8 mouse cellular contexts compared by ENCODE assay signal in genomic region chr2:3769260-3769659, GRCm38 (mm10).
DNase-seq lines count a peak whose midpoint lies in the region; ATAC-seq lines count a peak whose summit lies in the region.

No protein-coding gene starts in this region.

- no peaks in the 10 kb centered on the region for H3K9me3 ChIP-seq in kidney, embryonic 15.5 days (replicated peaks)
- no peaks in the 10 kb centered on the region for H3K9me3 ChIP-seq in liver, embryonic 11.5 days (ENCODE audit: control insufficient read depth, low read length)
- H3K9me3 ChIP-seq in neural tube, embryonic 13.5 days = no peaks in the 10 kb centered on the region

- H3K4me2 ChIP-seq in kidney, embryonic 15.5 days = no peak overlapping the region
- H3K4me2 ChIP-seq in liver, embryonic 11.5 days = no peak overlapping the region
- no peak overlapping the region for H3K4me2 ChIP-seq in neural tube, embryonic 13.5 days

- no peaks in the 10 kb centered on the region for H3K27me3 ChIP-seq in kidney, embryonic 15.5 days
- no peaks in the 10 kb centered on the region for H3K27me3 ChIP-seq in liver, embryonic 11.5 days (replicated peaks; ENCODE audit: control insufficient read depth, insufficient read depth, low read length)
- no peaks in the 10 kb centered on the region for H3K27me3 ChIP-seq in neural tube, embryonic 13.5 days

- H3K9ac ChIP-seq in kidney, embryonic 15.5 days = no peak overlapping the region
- H3K9ac ChIP-seq in liver, embryonic 11.5 days (ENCODE audit: low read depth, low read length) = no peak overlapping the region
- H3K9ac ChIP-seq in neural tube, embryonic 13.5 days = no peak overlapping the region

- WGBS in kidney, embryonic 15.5 days = 35% methylated on average over 6 of the region's 6 CpGs
- WGBS in liver, embryonic 11.5 days = 34% methylated on average over 6 of the region's 6 CpGs
- WGBS in neural tube, embryonic 13.5 days = 31% methylated on average over 6 of the region's 6 CpGs

- no peak overlapping the region for H3K27ac ChIP-seq in kidney, embryonic 15.5 days
- H3K27ac ChIP-seq in liver, embryonic 11.5 days (ENCODE audit: low read depth, low read length) = no peak overlapping the region
- no peak overlapping the region for H3K27ac ChIP-seq in neural tube, embryonic 13.5 days (replicated peaks)

- H3K4me1 ChIP-seq in kidney, embryonic 15.5 days = peaks cover 40% of the 10 kb centered on the region
- peaks cover 3% of the 10 kb centered on the region; the same call in 1 of the 2 replicates for H3K4me1 ChIP-seq in liver, embryonic 11.5 days (replicated peaks; ENCODE audit: control insufficient read depth, insufficient read depth, low read length)
- peaks cover 11% of the 10 kb centered on the region; the same call in 1 of the 2 replicates for H3K4me1 ChIP-seq in neural tube, embryonic 13.5 days (replicated peaks)

- ATAC-seq in kidney, embryonic 15.5 days (replicated peaks; ENCODE audit: low FRiP score) = 0 out of 2 replicates have a peak, but pooled peaks have one; percentile 34
- ATAC-seq in liver, embryonic 11.5 days (replicated peaks; ENCODE audit: low FRiP score) = peak; percentile 42; the same call in 1 of the 2 replicates
- 0 out of 2 replicates have a peak, but pooled peaks have one; percentile 76 for ATAC-seq in neural tube, embryonic 13.5 days (ENCODE audit: low read depth)

- peak; percentile 83 for DNase-seq in A20 (ENCODE audit: low read depth, low spot score)
- DNase-seq in ZHBTc4 (ENCODE audit: low read depth, low spot score) = peak; percentile 81
- DNase-seq in cerebellum, postnatal 4 days (ENCODE audit: low spot score in 2 of 2) = peak; percentile 53 to 74
- peak; percentile 36 to 64 for DNase-seq in gastrocnemius, postnatal 4 days (ENCODE audit: low spot score in 2 of 2)
- DNase-seq in liver, embryonic 11.5 days (ENCODE audit: low spot score) = peak; percentile 55
- DNase-seq in thymus, postnatal 0 days (ENCODE audit: low spot score) = peak; percentile 88

- no peak overlapping the region for H3K4me3 ChIP-seq in kidney, embryonic 15.5 days (replicated peaks)
- no peak overlapping the region for H3K4me3 ChIP-seq in liver, embryonic 11.5 days (ENCODE audit: low read depth, low read length)
- no peak overlapping the region for H3K4me3 ChIP-seq in neural tube, embryonic 13.5 days

- H3K36me3 ChIP-seq in kidney, embryonic 15.5 days = peaks cover 10% of the 10 kb centered on the region
- no peaks in the 10 kb centered on the region for H3K36me3 ChIP-seq in liver, embryonic 11.5 days (ENCODE audit: control insufficient read depth, insufficient read depth, low read length)
- no peaks in the 10 kb centered on the region for H3K36me3 ChIP-seq in neural tube, embryonic 13.5 days
